Mouse (Mus musculus): Measurements from ENCODE around the gene Agpat4.

The Agpat4 gene

GRCm38 (mm10) chr17:12228471-12228870 is 110.0 kb downstream of the Agpat4 start:
- in situ Hi-C loops (cut with MboI) = no loop called here

- in situ Hi-C loops (cut with MboI) = no loop called here
Measured at GRCm38 (mm10) chr17:12229756-12230155, 111.3 kb downstream of the Agpat4 start.

- in situ Hi-C loops (cut with MboI) = no loop called here
Measured at GRCm38 (mm10) chr17:12230167-12230566, 111.7 kb downstream of the Agpat4 start.

- in situ Hi-C loops (cut with MboI) = no loop called here
Measured at GRCm38 (mm10) chr17:12231087-12231486, 112.6 kb downstream of the Agpat4 start.

- in situ Hi-C loops (cut with MboI) = no loop called here
Measured at GRCm38 (mm10) chr17:12232724-12233123, 114.2 kb downstream of the Agpat4 start.

GRCm38 (mm10) chr17:12240701-12241100 is 122.2 kb downstream of the Agpat4 start:
- in situ Hi-C loops (cut with MboI) = no loop called here

GRCm38 (mm10) chr17:12249783-12250504 is 131.4 kb downstream of the Agpat4 start:
- in situ Hi-C loops (cut with MboI) = no loop called here

GRCm38 (mm10) chr17:12250581-12250980 is 132.1 kb downstream of the Agpat4 start:
- in situ Hi-C loops (cut with MboI) = no loop called here

GRCm38 (mm10) chr17:12256142-12256541 is 137.6 kb downstream of the Agpat4 start:
- in situ Hi-C loops (cut with MboI) = no loop called here

- in situ Hi-C loops (cut with MboI) = no loop called here
Measured at GRCm38 (mm10) chr17:12258517-12258916, 140.0 kb downstream of the Agpat4 start.

GRCm38 (mm10) chr17:12259957-12260356 is 141.5 kb downstream of the Agpat4 start:
- in situ Hi-C loops (cut with MboI) = no loop called here

GRCm38 (mm10) chr17:12261376-12261775 is 142.9 kb downstream of the Agpat4 start:
- in situ Hi-C loops (cut with MboI) = no loop called here

GRCm38 (mm10) chr17:12261887-12262286 is 143.4 kb downstream of the Agpat4 start:
- in situ Hi-C loops (cut with MboI) = no loop called here

GRCm38 (mm10) chr17:12262851-12263250 is 144.3 kb downstream of the Agpat4 start:
- in situ Hi-C loops (cut with MboI) = no loop called here

GRCm38 (mm10) chr17:12263787-12264186 is 145.3 kb downstream of the Agpat4 start:
- in situ Hi-C loops (cut with MboI) = no loop called here

- in situ Hi-C loops (cut with MboI) = no loop called here
Measured at GRCm38 (mm10) chr17:12264293-12264692, 145.8 kb downstream of the Agpat4 start.

- in situ Hi-C loops (cut with MboI) = no loop called here
Measured at GRCm38 (mm10) chr17:12265969-12266925, 147.7 kb downstream of the Agpat4 start.

GRCm38 (mm10) chr17:12268091-12268490 is 149.6 kb downstream of the Agpat4 start:
- in situ Hi-C loops (cut with MboI) = no loop called here

GRCm38 (mm10) chr17:12268538-12268937 is 150.0 kb downstream of the Agpat4 start:
- in situ Hi-C loops (cut with MboI) = no loop called here

All from mature B cell (primary cell).